Mouse (Mus musculus): ENCODE results near the gene Nrxn3. TPM values are rescaled to one million over a fixed set of nuclear protein-coding genes. Genes with fewer than 3 reads are reported as not detected.

The Nrxn3 gene
- polyA plus RNA-seq, 1 experiment from 2014 or later = 4.8 TPM

DNA sequence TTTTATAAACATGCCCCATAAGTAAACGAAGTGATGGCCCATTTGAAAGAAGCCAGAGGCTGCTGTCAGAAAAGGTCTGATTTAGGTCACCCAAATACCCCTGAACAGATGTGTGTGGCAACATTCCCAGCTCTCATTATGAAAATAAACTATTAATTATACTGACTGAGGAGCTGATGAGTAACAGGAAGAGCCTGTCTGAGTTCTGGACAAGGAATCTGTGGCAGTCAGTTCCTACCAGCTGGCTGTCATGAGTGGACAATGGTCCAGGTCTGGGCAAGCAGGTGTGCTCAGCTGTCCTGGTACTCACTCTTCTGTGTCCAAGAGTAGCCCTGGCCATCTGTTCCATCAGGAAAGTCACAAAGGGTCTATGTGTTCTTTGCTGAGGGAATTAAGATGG, 517.1 kb downstream of the Nrxn3 start:
- Histone ChIP-seq H3K4me3 (no peak overlapping the region), H3K27me3 (ENCODE audit: insufficient read depth, poor library complexity, severe bottlenecking) (no peaks in the 10 kb centered on the region), H3K36me3 (no peaks in the 10 kb centered on the region), H3K9me3 (no peaks in the 10 kb centered on the region), H3K27ac (no peak overlapping the region), H3K4me1 (no peaks in the 10 kb centered on the region)
- 40% methylated on average over 1 of the region's 1 CpGs for WGBS
- DNase-seq (ENCODE audit: low spot score) = no peak

DNA sequence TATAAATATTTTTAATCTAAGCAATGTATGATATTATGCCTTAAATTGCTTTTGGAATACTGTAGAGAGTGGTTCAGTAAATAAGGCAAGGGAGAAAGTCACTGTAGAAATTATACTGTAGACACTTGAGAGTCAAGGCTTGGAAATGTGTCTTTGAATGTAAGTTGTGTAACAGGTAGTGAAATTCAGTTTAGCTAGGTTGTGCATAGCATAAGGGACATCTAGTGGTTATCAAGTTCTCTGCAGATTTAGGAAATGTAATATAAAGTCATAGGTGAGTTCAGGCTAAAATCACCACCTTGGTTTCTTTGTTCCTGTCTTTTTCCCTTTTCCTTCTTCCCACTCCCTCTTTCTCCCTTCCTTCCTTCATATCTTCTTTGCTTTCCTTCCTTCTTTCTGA, 518.9 kb downstream of the Nrxn3 start:
- Histone ChIP-seq H3K27ac (no peak overlapping the region), H3K4me3 (no peak overlapping the region), H3K4me1 (no peaks in the 10 kb centered on the region), H3K36me3 (no peaks in the 10 kb centered on the region), H3K9me3 (no peaks in the 10 kb centered on the region), H3K27me3 (ENCODE audit: insufficient read depth, poor library complexity, severe bottlenecking) (no peaks in the 10 kb centered on the region)
- no peak for DNase-seq (ENCODE audit: low spot score)

DNA sequence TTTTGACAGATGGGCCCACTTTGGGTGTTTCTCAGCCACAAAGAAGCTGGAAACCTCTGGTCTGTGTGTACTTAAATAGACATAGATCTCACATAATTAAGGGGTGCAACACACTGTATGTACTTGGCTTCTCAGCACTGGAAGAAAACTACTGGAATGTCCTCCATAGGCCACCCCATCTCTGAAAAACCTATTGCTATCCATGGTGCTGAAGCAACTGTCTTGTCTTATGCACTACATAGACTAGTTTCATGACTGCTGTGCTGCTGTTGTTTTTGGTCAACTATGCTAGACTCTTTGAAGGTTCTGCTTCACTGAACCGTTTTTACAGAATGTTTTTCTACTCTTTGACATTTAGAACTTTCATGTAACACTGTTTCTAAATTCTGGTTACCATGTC, 519.8 kb downstream of the Nrxn3 start:
- WGBS = 32% methylated on average over 1 of the region's 1 CpGs
- Histone ChIP-seq H3K9me3 (no peaks in the 10 kb centered on the region), H3K27me3 (ENCODE audit: insufficient read depth, poor library complexity, severe bottlenecking) (no peaks in the 10 kb centered on the region), H3K36me3 (no peaks in the 10 kb centered on the region), H3K27ac (no peak overlapping the region), H3K4me3 (no peak overlapping the region), H3K4me1 (no peaks in the 10 kb centered on the region)
- DNase-seq (ENCODE audit: low spot score) = no peak

- H3K9me3 ChIP-seq = no peaks in the 10 kb centered on the region
- no peak overlapping the region for H3K27ac ChIP-seq
- 54% methylated on average over 4 of the region's 4 CpGs for WGBS
- no peak for DNase-seq (ENCODE audit: low spot score)
- H3K4me3 ChIP-seq = no peak overlapping the region
- no peaks in the 10 kb centered on the region for H3K4me1 ChIP-seq
- H3K27me3 ChIP-seq (ENCODE audit: insufficient read depth, poor library complexity, severe bottlenecking) = no peaks in the 10 kb centered on the region
- H3K36me3 ChIP-seq = no peaks in the 10 kb centered on the region
Observed at GRCm38 (mm10) chr12:89255275-89255892, 532.7 kb downstream of the Nrxn3 start.

DNA sequence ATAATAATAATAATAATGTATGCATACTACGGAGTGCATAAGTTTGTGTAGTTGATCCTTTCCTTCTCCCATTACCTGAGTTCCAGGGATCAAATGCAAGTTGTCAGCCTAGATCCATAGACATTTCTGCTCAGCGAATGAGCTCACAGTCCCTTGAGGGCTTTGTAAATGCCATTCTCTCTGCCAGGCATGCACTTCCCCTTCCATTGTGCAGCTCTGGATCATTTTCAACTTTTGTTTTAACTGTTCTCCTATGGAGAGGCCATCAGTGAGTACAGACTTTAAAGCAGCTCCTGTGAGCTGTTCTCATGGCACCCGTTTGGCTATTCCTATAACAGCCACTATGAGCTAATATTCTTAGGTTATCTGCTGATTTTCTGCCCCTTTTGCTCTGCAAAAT, 536.2 kb downstream of the Nrxn3 start:
- Histone ChIP-seq H3K36me3 (no peaks in the 10 kb centered on the region), H3K9me3 (no peaks in the 10 kb centered on the region), H3K27ac (no peak overlapping the region), H3K27me3 (ENCODE audit: insufficient read depth, poor library complexity, severe bottlenecking) (no peaks in the 10 kb centered on the region), H3K4me1 (no peaks in the 10 kb centered on the region), H3K4me3 (no peak overlapping the region)
- no peak for DNase-seq (ENCODE audit: low spot score)
- 81% methylated on average over 3 of the region's 3 CpGs for WGBS

DNA sequence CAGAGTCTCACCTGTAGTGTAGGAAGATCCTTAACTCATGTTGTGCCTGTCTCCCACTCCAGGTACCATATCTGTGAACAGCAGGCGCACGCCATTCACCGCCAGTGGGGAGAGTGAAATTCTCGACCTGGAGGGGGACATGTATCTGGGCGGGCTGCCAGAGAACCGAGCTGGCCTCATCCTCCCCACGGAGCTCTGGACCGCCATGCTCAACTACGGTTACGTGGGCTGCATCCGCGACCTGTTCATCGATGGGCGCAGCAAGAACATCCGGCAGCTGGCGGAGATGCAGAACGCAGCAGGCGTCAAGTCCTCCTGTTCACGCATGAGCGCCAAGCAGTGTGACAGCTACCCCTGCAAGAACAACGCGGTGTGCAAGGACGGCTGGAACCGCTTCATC, 537.4 kb downstream of the Nrxn3 start:
- no peaks in the 10 kb centered on the region for H3K27me3 ChIP-seq (ENCODE audit: insufficient read depth, poor library complexity, severe bottlenecking)
- no peaks in the 10 kb centered on the region for H3K36me3 ChIP-seq
- WGBS = 86% methylated on average over 24 of the region's 24 CpGs
- H3K4me1 ChIP-seq = no peaks in the 10 kb centered on the region
- H3K4me3 ChIP-seq = no peak overlapping the region
- H3K27ac ChIP-seq = no peak overlapping the region
- no peak for DNase-seq (ENCODE audit: low spot score)
- no peaks in the 10 kb centered on the region for H3K9me3 ChIP-seq

DNA sequence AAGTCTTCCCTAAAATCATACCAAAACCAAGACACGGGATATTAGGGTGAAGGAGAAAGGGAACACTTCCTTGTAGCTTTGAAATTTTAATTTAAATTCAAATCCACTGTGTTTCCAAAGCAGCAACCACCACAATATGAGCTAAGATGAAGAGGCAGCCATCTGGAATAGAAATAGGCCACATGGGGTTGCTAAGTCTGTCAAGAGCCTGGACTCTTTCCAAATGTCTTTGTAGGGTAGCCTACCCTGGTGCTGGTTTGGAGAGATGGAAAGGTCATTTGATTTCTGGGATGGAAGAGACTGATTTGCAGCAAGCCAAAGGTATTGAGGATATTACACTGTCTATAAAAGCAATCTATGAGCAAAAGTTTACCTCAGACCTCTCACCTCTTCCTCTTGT, 539.6 kb downstream of the Nrxn3 start:
- no peaks in the 10 kb centered on the region for H3K9me3 ChIP-seq
- H3K36me3 ChIP-seq = no peaks in the 10 kb centered on the region
- DNase-seq (ENCODE audit: low spot score) = no peak
- no peaks in the 10 kb centered on the region for H3K27me3 ChIP-seq (ENCODE audit: insufficient read depth, poor library complexity, severe bottlenecking)
- 64% methylated on average over 1 of the region's 1 CpGs for WGBS
- H3K27ac ChIP-seq = no peak overlapping the region
- no peak overlapping the region for H3K4me3 ChIP-seq
- no peaks in the 10 kb centered on the region for H3K4me1 ChIP-seq

DNA sequence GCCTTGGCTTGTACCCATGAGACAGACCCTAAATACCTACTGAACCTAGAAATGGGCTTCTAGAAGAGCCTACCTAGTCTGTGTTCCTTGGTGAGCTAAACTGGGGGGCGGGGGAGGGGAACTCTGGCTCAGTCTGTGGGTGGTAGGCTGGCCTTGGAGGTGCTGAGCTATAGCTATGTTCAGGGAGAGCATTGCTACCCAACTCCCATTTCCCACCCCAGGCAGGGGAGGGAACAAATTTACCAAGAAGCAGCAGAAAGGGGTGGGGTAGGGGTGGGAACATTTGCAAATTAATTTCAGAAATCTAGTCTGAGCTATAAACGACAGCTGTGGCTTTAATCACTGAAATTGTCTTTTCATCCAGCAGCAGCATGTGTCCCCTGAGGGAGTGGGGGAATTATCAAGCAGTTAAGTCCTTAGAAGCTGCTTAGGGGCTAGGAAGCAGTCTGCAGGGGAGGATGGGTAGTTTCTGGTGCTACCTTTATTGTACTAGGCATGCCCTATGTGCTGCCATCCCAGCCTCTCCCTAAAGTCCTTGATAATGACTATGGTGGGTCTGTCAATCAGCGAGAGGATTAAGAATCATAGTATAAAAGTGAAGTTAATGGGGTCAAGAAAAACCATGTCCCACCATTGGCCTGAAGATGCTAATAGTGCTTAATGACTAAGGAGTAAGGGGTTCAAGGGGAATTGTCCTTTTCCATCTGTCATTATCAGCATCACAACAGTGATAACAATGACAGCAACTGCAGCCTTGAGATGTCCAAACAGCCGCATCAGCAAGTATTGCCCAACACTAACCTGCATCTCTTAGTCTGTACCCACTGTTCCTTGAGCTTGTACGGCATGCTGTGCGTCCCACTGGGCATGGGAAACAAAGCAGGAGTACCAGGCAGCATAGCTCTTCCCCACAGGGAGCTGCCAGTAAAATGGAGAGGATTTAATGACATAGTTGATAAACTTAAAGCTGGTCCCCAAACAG, 560.0 kb downstream of the Nrxn3 start:
- H3K4me3 ChIP-seq = no peak overlapping the region
- DNase-seq (ENCODE audit: low spot score) = no peak
- H3K27ac ChIP-seq = no peak overlapping the region
- 70% methylated on average over 6 of the region's 6 CpGs for WGBS
- no peaks in the 10 kb centered on the region for H3K9me3 ChIP-seq
- no peaks in the 10 kb centered on the region for H3K4me1 ChIP-seq
- no peaks in the 10 kb centered on the region for H3K27me3 ChIP-seq (ENCODE audit: insufficient read depth, poor library complexity, severe bottlenecking)
- no peaks in the 10 kb centered on the region for H3K36me3 ChIP-seq

- DNase-seq (ENCODE audit: low spot score) = no peak
- Histone ChIP-seq H3K27me3 (ENCODE audit: insufficient read depth, poor library complexity, severe bottlenecking) (no peaks in the 10 kb centered on the region), H3K4me3 (no peak overlapping the region), H3K4me1 (no peaks in the 10 kb centered on the region), H3K27ac (no peak overlapping the region), H3K9me3 (no peaks in the 10 kb centered on the region), H3K36me3 (no peaks in the 10 kb centered on the region)
- 78% methylated on average over 3 of the region's 3 CpGs for WGBS
Observed at GRCm38 (mm10) chr12:89284412-89284811, 561.7 kb downstream of the Nrxn3 start.

DNA sequence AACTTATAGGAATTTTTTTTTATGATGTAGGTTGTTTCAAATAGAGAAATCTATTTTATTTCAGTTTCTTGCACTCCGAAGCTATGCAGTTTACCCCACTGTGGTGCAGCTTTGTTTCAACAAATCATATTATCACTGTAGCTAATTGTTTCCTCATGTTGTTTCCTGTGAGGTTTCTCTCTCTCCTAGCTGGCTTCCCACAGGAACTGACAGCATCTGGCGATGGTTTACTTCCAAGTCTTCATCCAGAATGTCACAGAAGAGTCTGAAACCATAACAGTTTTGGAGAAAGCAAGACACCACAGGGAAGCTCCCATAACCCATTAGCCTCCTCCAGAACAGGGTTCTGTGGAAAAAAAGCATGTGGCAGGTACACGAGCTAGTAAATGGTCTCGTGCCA, 564.4 kb downstream of the Nrxn3 start:
- H3K27me3 ChIP-seq (ENCODE audit: insufficient read depth, poor library complexity, severe bottlenecking) = no peaks in the 10 kb centered on the region
- H3K27ac ChIP-seq = no peak overlapping the region
- H3K36me3 ChIP-seq = no peaks in the 10 kb centered on the region
- WGBS = 58% methylated on average over 4 of the region's 4 CpGs
- no peak for DNase-seq (ENCODE audit: low spot score)
- no peak overlapping the region for H3K4me3 ChIP-seq
- H3K9me3 ChIP-seq = no peaks in the 10 kb centered on the region
- no peaks in the 10 kb centered on the region for H3K4me1 ChIP-seq

DNA sequence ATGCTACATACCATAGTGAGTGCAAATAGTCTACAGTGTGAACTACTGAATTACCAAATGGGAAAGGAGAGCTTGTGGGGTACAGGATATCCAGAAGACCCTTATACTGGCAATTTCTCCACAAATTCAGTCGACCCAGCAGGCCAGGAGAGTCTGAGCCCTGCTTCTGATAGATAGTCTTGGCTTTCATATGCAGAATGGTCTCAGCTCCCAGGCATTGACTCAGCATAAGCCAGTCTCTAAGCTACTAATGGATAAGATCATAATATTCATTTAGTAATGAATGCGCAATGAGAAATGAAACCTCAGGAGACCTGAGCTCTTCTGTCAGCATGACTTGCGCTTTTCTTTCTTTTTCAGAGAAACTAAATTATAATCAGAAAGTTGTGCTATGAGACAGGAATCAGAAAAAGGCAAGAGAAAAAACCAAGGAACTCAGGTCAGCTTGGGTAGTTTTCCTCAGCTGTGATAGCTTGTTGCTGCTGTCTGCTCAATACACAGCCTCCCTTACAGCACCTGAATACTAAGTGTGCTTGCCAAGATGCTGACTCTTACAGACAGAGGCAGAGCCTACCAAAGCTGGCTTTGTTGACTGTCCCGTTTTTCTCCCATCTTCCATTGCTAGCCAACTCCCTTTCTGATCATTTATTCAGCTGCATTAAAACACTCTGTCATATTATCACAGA, 567.1 kb downstream of the Nrxn3 start:
- Histone ChIP-seq H3K27me3 (ENCODE audit: insufficient read depth, poor library complexity, severe bottlenecking) (no peaks in the 10 kb centered on the region), H3K4me1 (no peaks in the 10 kb centered on the region), H3K36me3 (no peaks in the 10 kb centered on the region), H3K27ac (no peak overlapping the region), H3K9me3 (no peaks in the 10 kb centered on the region), H3K4me3 (no peak overlapping the region)
- 65% methylated on average over 4 of the region's 4 CpGs for WGBS
- no peak for DNase-seq (ENCODE audit: low spot score)

DNA sequence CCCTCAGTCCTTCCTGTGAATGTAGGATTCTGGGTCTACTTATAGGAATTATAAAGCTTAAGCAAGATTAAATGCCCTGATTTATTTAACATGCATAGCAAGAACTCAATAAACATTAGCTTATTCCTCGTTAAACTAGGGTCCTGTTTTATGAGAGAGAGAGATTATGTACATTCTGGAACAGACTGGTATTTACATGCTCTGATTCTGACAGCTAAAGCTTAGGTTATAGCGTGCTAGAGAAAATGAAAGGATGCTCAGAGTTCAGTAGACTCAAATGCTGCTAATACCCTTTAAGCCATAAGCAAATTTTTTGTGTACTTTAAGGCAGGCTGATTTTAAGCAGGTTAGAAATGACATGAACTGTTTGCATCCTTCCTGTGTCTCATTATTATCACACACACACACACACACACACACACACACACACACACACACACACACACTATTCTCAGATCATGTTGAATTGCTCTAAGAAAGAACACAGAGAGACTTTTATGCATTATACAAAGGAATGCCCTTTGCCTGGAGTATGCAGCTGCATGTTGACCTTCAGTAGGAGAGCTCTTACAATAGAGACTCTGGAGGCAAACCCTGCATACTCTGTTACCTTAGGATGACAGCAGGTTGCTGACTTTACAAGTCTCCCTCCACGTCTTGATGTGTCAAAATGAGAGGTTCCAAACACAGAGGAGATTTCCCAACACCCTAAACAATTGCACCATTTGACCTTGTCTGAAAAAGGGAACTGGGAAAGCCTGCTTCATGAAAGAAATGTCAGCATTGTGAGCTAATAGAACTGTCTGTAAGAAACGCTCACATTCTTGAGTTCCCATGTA, 568.3 kb downstream of the Nrxn3 start:
- no peaks in the 10 kb centered on the region for H3K36me3 ChIP-seq
- no peaks in the 10 kb centered on the region for H3K9me3 ChIP-seq
- no peak for DNase-seq (ENCODE audit: low spot score)
- H3K4me1 ChIP-seq = no peaks in the 10 kb centered on the region
- WGBS = 54% methylated on average over 4 of the region's 4 CpGs
- no peak overlapping the region for H3K27ac ChIP-seq
- H3K27me3 ChIP-seq (ENCODE audit: insufficient read depth, poor library complexity, severe bottlenecking) = no peaks in the 10 kb centered on the region
- no peak overlapping the region for H3K4me3 ChIP-seq
